Mouse (Mus musculus) olfactory bulb, adult 2 months (tissue): Measurements from ENCODE around the gene Mus81.

Experiments used
- CTCF ChIP-seq: fragments of 200-500 bp; IDR thresholded peaks from 2 replicates; pipeline ENCODE4 v1.5.1; 2012; ENCODE audit warnings: low read depth, mild to moderate bottlenecking, low read length, moderate library complexity; ENCODE audit not compliant: insufficient read depth
- POLR2A ChIP-seq: fragments of 200-500 bp; IDR thresholded peaks from 2 replicates; pipeline ENCODE4 v1.6.1; 2012; ENCODE audit warnings: mild to moderate bottlenecking, low read depth, low read length, moderate library complexity; ENCODE audit not compliant: insufficient read depth

DNA sequence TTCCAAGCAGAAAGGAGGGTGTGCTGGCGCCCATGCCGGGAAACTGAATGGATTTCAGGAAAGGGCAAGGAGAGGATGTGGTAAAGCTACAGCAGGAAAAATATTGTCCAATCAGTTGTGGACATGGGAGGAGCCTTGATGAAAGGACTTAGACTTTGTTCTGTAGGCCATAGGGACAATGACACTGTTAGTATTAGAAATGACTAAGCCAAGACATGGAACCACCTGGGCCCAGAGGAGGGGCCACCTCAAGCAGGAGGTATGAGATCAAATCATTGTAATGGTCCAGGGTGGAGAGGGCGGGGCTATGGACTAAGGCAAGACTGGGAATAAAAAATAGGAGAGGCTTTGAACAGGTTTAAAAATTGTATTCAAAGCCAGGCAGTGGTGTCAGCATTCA lies 30.5 kb upstream of the Mus81 start:
- TF ChIP-seq POLR2A (no peak), CTCF (no peak)
